Mouse (Mus musculus) liver, postnatal 0 days (tissue): ENCODE measurements at regions not wholly inside any gene's neighbourhood (a gene's known extent, or its start where the extent isn't known, plus 50 kb on each side); places are given as distances from the start of the nearest gene placed in this dataset. TPM values are rescaled to one million over a fixed set of nuclear protein-coding genes. Genes with fewer than 3 reads are reported as not detected.
A peak's percentile ranks its signal among the peaks of the same experiment; 100 is the strongest.

Experiments used
- ATAC-seq: fragments of 200-750 bp; cut with Nextera tagmentation; 2 replicates; pipeline ENCODE4 v1.8.0; 2017; ENCODE audit warnings: mild to moderate bottlenecking, moderate library complexity
- DNase-seq: peaks from one replicate; pipeline ENCODE4 v3.0.0-alpha.2; 2016
- H3K27ac ChIP-seq: fragments of 300-500 bp; sonication (generic); 2 replicates; pipeline ENCODE4 v1.5.1; 2014; ENCODE audit warnings: antibody characterized with exemption, moderate library complexity, mild to moderate bottlenecking, low read depth
- H3K27me3 ChIP-seq: fragments of 300-500 bp; sonication (generic); 2 replicates; pipeline ENCODE4 v1.6.1; 2014; ENCODE audit warnings: low read length, control low read depth, mixed read lengths; ENCODE audit not compliant: insufficient read depth
- H3K36me3 ChIP-seq: fragments of 300-500 bp; sonication (generic); replicated peaks from 2 replicates; pipeline ENCODE4 v1.6.1; 2014; ENCODE audit warnings: mild to moderate bottlenecking, control low read depth, low read length, moderate library complexity, mixed read lengths; ENCODE audit not compliant: insufficient read depth
- H3K4me1 ChIP-seq: fragments of 300-500 bp; sonication (generic); 2 replicates; pipeline ENCODE4 v1.6.1; 2014; ENCODE audit warnings: antibody characterized with exemption, mild to moderate bottlenecking, control low read depth; ENCODE audit not compliant: insufficient read depth
- H3K4me2 ChIP-seq: fragments of 300-500 bp; sonication (generic); 2 replicates; pipeline ENCODE4 v1.6.1; 2014; ENCODE audit warnings: low read depth, mild to moderate bottlenecking, low read length, moderate library complexity, mixed read lengths
- H3K4me3 ChIP-seq: fragments of 300-500 bp; sonication (generic); 2 replicates; pipeline ENCODE4 v1.5.1; 2014; ENCODE audit warnings: low read depth, low read length
- H3K9ac ChIP-seq: fragments of 300-500 bp; sonication (generic); replicated peaks from 2 replicates; pipeline ENCODE4 v1.6.1; 2014; ENCODE audit warnings: mild to moderate bottlenecking, moderate library complexity
- H3K9me3 ChIP-seq: fragments of 300-500 bp; sonication (generic); 2 replicates; pipeline ENCODE4 v1.6.1; 2016; ENCODE audit warnings: mild to moderate bottlenecking, control low read depth, low read length, mixed read lengths
- CTCF ChIP-seq: sonication (generic); IDR thresholded peaks from 2 replicates; pipeline ENCODE4 v1.5.1; 2016; ENCODE audit warnings: antibody characterized with exemption, low read depth
- EP300 ChIP-seq: IDR thresholded peaks from 2 replicates; pipeline ENCODE4 v1.6.1; 2016; ENCODE audit warnings: antibody characterized with exemption, low read depth, mild to moderate bottlenecking
- WGBS: fragments of 180-500 bp; shearing (Covaris S2); extraction: QIAGEN DNeasy Blood & Tissue Kit; methylation state at CpG from one replicate; pipeline ENCODE4 v1.1.7; 2014; ENCODE audit not compliant: insufficient replicate concordance; 5-methylcytosine and 5-hydroxymethylcytosine counted together
- microRNA-seq: library from miRNA; unstranded; fragments of <30 nt; microRNA quantifications from one replicate; pipeline ENCODE4, GENCODE M21; 2016

DNA sequence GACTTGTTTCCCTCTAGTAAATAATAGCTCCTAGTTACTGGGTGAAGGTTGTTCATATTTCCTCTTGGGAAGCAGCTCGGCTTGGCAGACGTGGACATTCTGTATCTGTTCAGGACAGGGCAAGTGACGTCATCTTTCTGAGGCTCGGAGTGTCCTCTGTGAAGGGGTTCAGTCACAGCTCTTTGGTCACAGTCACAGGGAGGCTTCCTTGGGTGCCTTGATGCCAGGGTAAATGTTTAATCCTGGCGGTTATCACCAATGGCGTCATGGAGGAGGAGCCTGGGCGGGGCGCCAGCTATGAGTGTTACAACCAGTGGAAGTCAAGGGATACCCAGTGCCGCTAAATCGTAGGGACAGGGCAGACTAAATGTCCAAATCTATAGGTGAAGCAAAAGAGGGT is 56.3 kb upstream of the Med13l start:
- DNase-seq = peak; percentile 67
- TF ChIP-seq EP300 (no peak), CTCF (no peak)
- ATAC-seq = peak; percentile 70

DNA sequence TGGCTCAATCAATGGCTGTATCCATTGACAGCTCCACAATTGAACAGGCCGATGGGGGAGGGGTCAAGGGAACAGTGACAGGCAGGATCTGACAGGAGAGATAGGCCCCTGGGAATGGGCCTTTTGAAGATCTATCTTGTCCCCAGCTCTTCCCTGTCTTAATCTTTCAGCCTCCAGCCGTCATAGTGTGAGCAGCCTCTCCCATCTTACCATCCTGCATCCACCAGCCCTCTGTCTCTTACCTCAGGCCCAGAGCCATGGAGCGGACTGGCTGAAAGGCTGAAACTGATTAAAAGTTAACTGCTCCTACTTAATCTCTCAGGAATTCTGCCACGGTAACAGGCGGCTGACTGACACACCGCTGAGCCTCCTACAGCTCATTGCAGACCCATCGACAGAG is 55.6 kb upstream of the Med13l start:
- H3K9ac ChIP-seq = 0 out of 2 replicates have a peak overlapping the region, but pooled peaks have one; percentile 7
- no peaks in the 10 kb centered on the region for H3K36me3 ChIP-seq
- peak; percentile 84 for TF ChIP-seq EP300
- TF ChIP-seq CTCF = no peak
- H3K4me1 ChIP-seq = peaks cover 10% of the 10 kb centered on the region
- 42% methylated on average over 7 of the region's 7 CpGs for WGBS
- ATAC-seq (peak; percentile 69), DNase-seq (peak; percentile 30)
- H3K4me2 ChIP-seq = no peak overlapping the region; the same call in 1 of the 2 replicates
- no peaks in the 10 kb centered on the region for H3K27me3 ChIP-seq
- no peak overlapping the region for H3K27ac ChIP-seq
- H3K4me3 ChIP-seq = no peak overlapping the region
- H3K9me3 ChIP-seq = no peaks in the 10 kb centered on the region

More for the DNA sequence above, 56.3 kb upstream of the Med13l start:
- no peak overlapping the region for H3K9ac ChIP-seq
- H3K27me3 ChIP-seq = no peaks in the 10 kb centered on the region
- H3K4me1 ChIP-seq = peaks cover 13% of the 10 kb centered on the region
- H3K9me3 ChIP-seq = no peaks in the 10 kb centered on the region
- 78% methylated on average over 10 of the region's 10 CpGs for WGBS
- no peak overlapping the region for H3K4me3 ChIP-seq
- H3K36me3 ChIP-seq = no peaks in the 10 kb centered on the region
- H3K27ac ChIP-seq = no peak overlapping the region
- H3K4me2 ChIP-seq = no peak overlapping the region

DNA sequence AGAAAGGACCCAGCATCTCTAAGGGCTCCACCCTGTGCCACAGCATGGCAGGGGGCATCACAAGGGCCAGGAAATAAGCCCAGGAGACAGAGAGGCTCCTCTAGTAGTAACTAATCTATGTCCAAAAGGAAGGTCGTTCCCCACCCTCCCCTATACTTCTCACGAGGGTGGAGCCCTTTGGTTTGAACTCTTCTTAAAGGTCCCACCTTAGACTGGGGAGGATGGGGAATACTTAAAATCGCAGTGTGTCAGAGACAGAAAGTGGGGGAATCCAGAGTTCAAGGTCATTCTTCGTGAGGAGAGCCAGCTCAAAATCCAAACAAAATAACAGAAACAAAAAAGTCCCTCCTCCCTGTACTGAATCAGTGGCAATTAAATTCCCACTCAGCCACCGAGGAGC is 50.6 kb upstream of the Med13l start:
- ATAC-seq (no peak), DNase-seq (no peak)
- 51% methylated on average over 5 of the region's 5 CpGs for WGBS
- no peak for TF ChIP-seq CTCF
- no peak for TF ChIP-seq EP300
- Histone ChIP-seq H3K4me1 (peaks cover 22% of the 10 kb centered on the region), H3K4me3 (no peak overlapping the region), H3K9ac (no peak overlapping the region), H3K27me3 (0 out of 2 replicates have a peak, but pooled peaks cover 8% of the 10 kb centered on the region), H3K27ac (no peak overlapping the region), H3K4me2 (no peak overlapping the region), H3K36me3 (no peaks in the 10 kb centered on the region), H3K9me3 (no peaks in the 10 kb centered on the region)

Small RNA genes in the stretch of these regions (microRNA-seq; reads per million reads assigned to microRNA genes)
- not detected for gene Gm26455
